Mouse (Mus musculus) left cerebral cortex, adult 6 months (tissue): ENCODE results near the gene Ccdc127. TPM values are rescaled to one million over a fixed set of nuclear protein-coding genes. Genes with fewer than 3 reads are reported as not detected.

ENCODE experiments used
- long read RNA-seq, 2 experiments: library from polyadenylated mRNA; unstranded; transcript quantifications; one replicate each; pipeline ENCODE4 v2.0.0; 2019 to 2020
- polyA plus RNA-seq: library from polyadenylated mRNA; unstranded; fragments of <200 nt; fragmentation: Nextera tagmentation; gene quantifications from 2 replicates; pipeline ENCODE4 v1.2.3, GENCODE M21; 2021

Gene Ccdc127
- 66.5 and 68.2 TPM in 2 replicates for polyA plus RNA-seq
- long read RNA-seq, experiment 1, full-length matches to known transcripts: 270 of 314 reads
- long read RNA-seq, experiment 1, partial matches to known transcripts: 0 of 314 reads
- long read RNA-seq, experiment 1, other reads (novel, unspliced or antisense): 44 of 314 reads
- long read RNA-seq, experiment 2, full-length matches to known transcripts: 81 of 107 reads
- long read RNA-seq, experiment 2, partial matches to known transcripts: 3 of 107 reads
- long read RNA-seq, experiment 2, other reads (novel, unspliced or antisense): 23 of 107 reads

DNA sequence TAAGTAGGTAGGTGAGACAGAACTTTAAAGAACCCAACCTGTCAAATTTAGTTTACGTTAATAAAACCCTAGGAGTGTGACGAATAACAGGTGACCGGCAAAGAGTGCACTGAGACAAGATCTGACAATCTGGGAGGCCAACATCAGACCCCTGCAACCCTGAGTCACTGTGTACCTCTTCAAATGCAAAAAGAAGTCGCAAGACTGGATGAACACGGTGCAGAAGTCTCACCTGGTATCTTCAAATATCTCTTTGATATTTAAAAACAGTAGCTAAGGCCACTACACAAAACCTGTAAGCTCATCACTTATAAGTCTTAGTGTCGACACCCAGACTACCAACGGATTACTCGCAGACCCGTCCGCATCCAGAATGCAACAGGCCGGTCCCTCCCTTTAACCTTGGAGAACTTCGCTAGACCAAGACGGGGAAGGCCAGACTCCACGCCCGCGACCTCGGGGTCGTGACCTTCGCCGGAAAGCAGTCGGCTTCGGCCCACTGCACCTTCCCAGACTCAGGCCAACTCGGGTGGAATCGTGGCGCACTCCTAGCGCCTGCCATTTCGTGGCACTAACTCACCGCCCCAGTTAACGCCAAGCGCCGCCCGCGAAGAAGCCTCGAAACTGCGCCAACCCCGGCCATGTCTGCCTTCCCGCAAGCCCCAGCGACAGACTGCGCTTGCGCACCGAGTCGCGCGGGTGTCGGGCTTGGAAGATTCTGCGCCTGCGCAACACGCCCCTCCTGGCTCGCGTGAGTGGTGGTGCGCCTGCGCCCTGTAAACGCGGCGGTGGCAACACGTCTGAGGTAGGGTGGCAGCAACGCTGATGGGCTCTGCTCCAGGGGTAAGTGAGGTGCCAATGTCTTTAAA lies at the start of gene Ccdc127, which contains the start of gene Sdha:
Gene Ccdc127 (plus strand): TSS at position 744 of the 869 bp plus-strand sequence.
Gene Sdha (minus strand): TSS at position 715 of the 869 bp plus-strand sequence.

DNA sequence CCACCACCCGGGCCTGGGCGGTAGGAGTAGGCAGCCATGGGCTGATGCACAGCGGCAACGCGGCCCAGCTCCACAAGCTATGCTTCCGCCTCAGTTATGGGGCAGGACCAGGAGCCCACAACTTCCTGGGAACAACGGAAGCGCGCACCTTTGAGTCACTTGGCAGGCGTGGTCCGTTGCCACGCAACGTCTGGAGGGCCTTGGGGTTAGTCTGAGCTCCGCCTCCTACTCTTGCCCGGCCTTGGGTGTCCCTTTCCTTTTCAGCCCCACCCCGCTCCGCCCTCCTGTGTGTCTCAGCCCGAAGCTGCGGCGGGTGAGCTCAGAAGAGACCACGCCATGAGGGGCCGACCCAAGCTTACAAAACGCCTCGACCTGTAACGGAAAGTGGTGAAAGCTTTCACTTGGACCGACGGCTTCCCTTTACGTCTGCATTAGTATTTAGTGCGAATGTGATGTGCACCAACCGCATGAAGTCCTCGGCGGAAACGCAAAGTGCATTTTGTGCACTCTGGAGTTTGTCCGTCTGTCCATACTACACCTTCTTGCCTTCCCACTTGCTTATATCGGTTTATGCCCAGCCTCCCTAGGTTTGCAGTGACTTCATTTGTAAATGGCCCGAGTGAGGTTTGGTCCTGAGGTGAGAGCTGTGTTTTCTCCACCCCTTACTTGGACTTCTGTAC lies 32.8 kb upstream of the Ccdc127 start, which contains the start of gene Pdcd6:
Gene Pdcd6 (minus strand): TSS at position 411 of the 680 bp plus-strand sequence.

DNA sequence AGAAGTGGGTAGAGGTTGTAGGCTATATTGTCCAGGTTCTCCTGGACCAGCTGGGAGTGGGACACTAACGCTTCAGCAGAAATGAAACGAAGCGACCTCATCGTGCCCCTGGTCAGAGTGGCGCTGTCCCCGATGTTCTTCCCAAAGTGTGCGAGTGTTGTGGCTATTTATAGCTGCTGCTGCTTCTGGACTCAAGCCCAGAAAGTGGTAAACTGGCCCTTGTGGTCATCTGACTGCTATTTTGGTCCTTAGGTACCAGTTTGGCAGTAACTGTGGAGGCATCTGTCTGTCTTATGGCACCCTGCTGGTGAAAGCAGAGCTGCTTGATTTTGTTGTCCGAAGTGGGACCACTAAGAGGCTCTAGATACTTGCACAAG lies 13.7 kb downstream of the Ccdc127 start, which contains the start of gene Lrrc14b:
Gene Lrrc14b (minus strand): TSS at position 147 of the 377 bp plus-strand sequence.

DNA sequence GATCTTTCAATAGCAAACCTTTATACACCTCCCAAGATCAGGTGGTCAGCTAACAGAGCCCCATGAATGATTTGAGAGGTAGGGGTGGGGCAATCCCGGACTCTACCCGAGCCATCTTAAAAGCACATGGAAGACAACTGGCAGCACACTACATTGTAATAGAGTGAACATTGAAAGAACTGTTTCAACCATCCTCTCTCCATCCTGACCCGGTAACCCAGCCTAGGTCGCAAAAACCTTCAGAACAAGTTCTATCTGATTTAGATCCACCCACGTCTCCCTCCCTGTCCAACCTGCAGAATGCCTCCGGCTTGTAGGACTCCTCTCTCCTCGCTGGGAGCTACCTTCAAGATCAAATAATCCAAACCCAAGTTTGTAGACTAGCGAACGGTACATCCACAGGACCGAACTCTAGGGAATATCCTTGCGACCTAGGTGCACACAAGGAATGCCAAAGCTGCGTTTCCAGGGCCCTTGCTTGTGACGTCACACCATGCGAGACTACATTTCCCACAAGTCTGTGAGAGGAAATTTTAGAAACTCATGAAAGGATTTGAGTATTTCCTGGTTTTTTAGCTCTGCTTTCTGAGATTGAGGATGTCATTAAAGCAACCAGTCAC lies 40.4 kb downstream of the Ccdc127 start, which contains the start of gene Zfp72:
Gene Zfp72 (minus strand): TSS at position 466 of the 620 bp plus-strand sequence.

DNA sequence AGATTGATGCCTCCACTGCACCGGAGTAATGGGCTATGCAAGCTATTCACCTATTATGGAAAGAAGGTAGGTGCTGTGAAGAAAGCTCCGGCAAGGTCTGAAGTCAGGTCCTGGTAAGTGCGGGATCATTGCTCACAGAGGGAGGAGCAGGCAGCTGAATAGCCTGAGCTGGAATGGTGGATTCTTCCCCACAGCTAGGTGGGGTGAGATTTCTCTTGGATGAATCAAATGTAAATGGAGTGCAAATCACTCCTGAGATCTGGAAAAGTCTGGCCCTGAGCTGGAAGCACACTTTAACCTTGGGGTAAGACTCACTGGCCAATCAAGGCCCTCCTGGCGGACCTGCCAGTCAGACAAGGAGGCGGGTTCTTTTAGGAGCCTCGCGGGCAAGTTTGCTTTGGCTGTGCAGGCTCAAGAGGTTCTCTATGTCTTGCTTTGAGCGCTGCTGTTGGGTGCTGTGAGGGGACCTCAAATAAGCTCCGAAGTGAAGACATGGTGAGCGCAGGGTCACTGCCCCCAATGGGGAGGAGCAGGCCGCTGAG lies 49.3 kb downstream of the Ccdc127 start, which contains the start of gene Ftl1-ps1:
Gene Ftl1-ps1 (plus strand): TSS at position 397 of the 542 bp plus-strand sequence.

Other genes starting within 250 kb of the Ccdc127 start
- 0.53 and 0.94 TPM in 2 replicates for gene Slc9a3, start 228.9 kb upstream of the Ccdc127 start, polyA plus RNA-seq
- 34.6 and 34.8 TPM in 2 replicates for gene Exoc3, start 141.6 kb upstream of the Ccdc127 start, polyA plus RNA-seq
- gene Ahrr, start 58.0 kb upstream of the Ccdc127 start, polyA plus RNA-seq: 0.13 and 0.61 TPM in 2 replicates
- 157 and 192 TPM in 2 replicates for gene Pdcd6, start 32.7 kb upstream of the Ccdc127 start, polyA plus RNA-seq
- gene Sdha, start within 50 bp of the Ccdc127 start, polyA plus RNA-seq: 261 and 369 TPM in 2 replicates
- not detected in 2 replicates for gene Lrrc14b, start 13.7 kb downstream of the Ccdc127 start, polyA plus RNA-seq
- gene Zfp72, start 40.5 kb downstream of the Ccdc127 start, polyA plus RNA-seq: 2.2 and 2.7 TPM in 2 replicates
- gene Ftl1-ps1, start 49.4 kb downstream of the Ccdc127 start, polyA plus RNA-seq: 15.8 and 16.6 TPM in 2 replicates
- gene Zfp825, start 143.7 kb downstream of the Ccdc127 start, polyA plus RNA-seq: 10.6 and 11.2 TPM in 2 replicates